Mouse (Mus musculus) embryonic facial prominence, embryonic 11.5 days (tissue): ENCODE measurements around the gene Atp2b2. TPM values are rescaled to one million over a fixed set of nuclear protein-coding genes. Genes with fewer than 3 reads are reported as not detected.
A peak's percentile ranks its signal among the peaks of the same experiment; 100 is the strongest.

Source experiments
- ATAC-seq: fragments of 200-750 bp; cut with Nextera tagmentation; replicated peaks from 2 replicates; pipeline ENCODE4 v1.8.0; 2017; ENCODE audit warnings: low read depth; ENCODE audit not compliant: insufficient number of reproducible peaks, low FRiP score, low TSS enrichment
- DNase-seq: peaks from one replicate; pipeline ENCODE4 v3.0.0-alpha.2; 2015; ENCODE audit warnings: low spot score
- H3K27ac ChIP-seq: fragments of 300-500 bp; sonication (generic); replicated peaks from 2 replicates; pipeline ENCODE4 v1.5.1; 2014; ENCODE audit warnings: mild to moderate bottlenecking, low read depth, low read length, control low read depth
- H3K27me3 ChIP-seq: fragments of 300-500 bp; sonication (generic); 2 replicates; pipeline ENCODE4 v1.6.1; 2014; ENCODE audit warnings: mild to moderate bottlenecking, low read length, moderate library complexity, mixed read lengths; ENCODE audit not compliant: control insufficient read depth, insufficient read depth
- H3K36me3 ChIP-seq: fragments of 300-500 bp; sonication (generic); replicated peaks from 2 replicates; pipeline ENCODE4 v1.6.1; 2014; ENCODE audit warnings: low read depth, mild to moderate bottlenecking, low read length, moderate library complexity, mixed read lengths; ENCODE audit not compliant: control insufficient read depth, insufficient read depth
- H3K4me1 ChIP-seq: fragments of 300-500 bp; sonication (generic); 2 replicates; pipeline ENCODE4 v1.6.1; 2014; ENCODE audit warnings: low read length, mixed read lengths; ENCODE audit not compliant: control insufficient read depth, insufficient read depth
- H3K4me2 ChIP-seq: fragments of 300-500 bp; sonication (generic); 2 replicates; pipeline ENCODE4 v1.6.1; 2014; ENCODE audit warnings: low read depth, mild to moderate bottlenecking, control low read depth, low read length, moderate library complexity
- H3K4me3 ChIP-seq: fragments of 300-500 bp; sonication (generic); 2 replicates; pipeline ENCODE4 v1.5.1; 2014; ENCODE audit warnings: low read depth, low read length, control low read depth
- H3K9ac ChIP-seq: fragments of 300-500 bp; sonication (generic); replicated peaks from 2 replicates; pipeline ENCODE4 v1.6.1; 2014; ENCODE audit warnings: mild to moderate bottlenecking, control low read depth, low read length
- H3K9me3 ChIP-seq: fragments of 300-500 bp; sonication (generic); replicated peaks from 2 replicates; pipeline ENCODE4 v1.6.1; 2016; ENCODE audit warnings: mild to moderate bottlenecking, low read length, inconsistent platforms, mixed read lengths; ENCODE audit not compliant: control insufficient read depth
- WGBS: fragments of 180-500 bp; shearing (Covaris S2); extraction: QIAGEN DNeasy Blood & Tissue Kit; methylation state at CpG from one replicate; pipeline ENCODE4 v1.1.7; 2014; 5-methylcytosine and 5-hydroxymethylcytosine counted together
- polyA plus RNA-seq: library from polyadenylated mRNA; unstranded; fragments of >200 nt; fragmentation: Nextera tagmentation; extraction: Ambion mirVana; gene quantifications from 2 replicates; pipeline ENCODE4 v1.2.1, GENCODE M21; 2014

Gene Atp2b2
- polyA plus RNA-seq, 1 experiment from 2014 or later, result 0.95 TPM

GRCm38 (mm10) chr6:114041911-114042284, 515 bp downstream of the Atp2b2 start:
- no peak for ATAC-seq
- no peak overlapping the region for H3K27ac ChIP-seq
- peak; percentile 9 for DNase-seq
- peaks cover 31% of the 10 kb centered on the region for H3K27me3 ChIP-seq
- peak overlapping the region; percentile 42 for H3K4me3 ChIP-seq
- H3K36me3 ChIP-seq, result no peaks in the 10 kb centered on the region
- WGBS, result 2% methylated on average over 18 of the region's 52 CpGs
- H3K9me3 ChIP-seq, result no peaks in the 10 kb centered on the region
- no peaks in the 10 kb centered on the region for H3K4me1 ChIP-seq
- H3K4me2 ChIP-seq, result peak overlapping the region; percentile 96
- H3K9ac ChIP-seq, result peak overlapping the region; percentile 55

GRCm38 (mm10) chr6:114041097-114041910, 1.1 kb downstream of the Atp2b2 start:
- DNase-seq (peak; percentile 13), ATAC-seq (no peak; the same call in 1 of the 2 replicates)
- Histone ChIP-seq H3K4me3 (peak overlapping the region; percentile 42), H3K4me2 (peak overlapping the region; percentile 96), H3K27ac (no peak overlapping the region), H3K9ac (peak overlapping the region; percentile 55), H3K9me3 (no peaks in the 10 kb centered on the region), H3K4me1 (no peaks in the 10 kb centered on the region), H3K27me3 (peaks cover 31% of the 10 kb centered on the region), H3K36me3 (no peaks in the 10 kb centered on the region)
- under 1% methylated on average over 31 of the region's 39 CpGs for WGBS

GRCm38 (mm10) chr6:114035704-114036103, 6.7 kb downstream of the Atp2b2 start:
- Histone ChIP-seq H3K4me3 (no peak overlapping the region), H3K4me1 (no peaks in the 10 kb centered on the region), H3K9ac (no peak overlapping the region), H3K4me2 (no peak overlapping the region), H3K27me3 (peaks cover 7% of the 10 kb centered on the region), H3K27ac (no peak overlapping the region), H3K9me3 (no peaks in the 10 kb centered on the region), H3K36me3 (no peaks in the 10 kb centered on the region)
- 58% methylated on average over 3 of the region's 3 CpGs for WGBS
- DNase-seq (no peak), ATAC-seq (no peak)

- 84% methylated on average over 8 of the region's 8 CpGs for WGBS
- Histone ChIP-seq H3K27ac (no peak overlapping the region), H3K36me3 (no peaks in the 10 kb centered on the region), H3K4me3 (no peak overlapping the region), H3K4me2 (no peak overlapping the region), H3K27me3 (no peaks in the 10 kb centered on the region), H3K9ac (no peak overlapping the region), H3K4me1 (no peaks in the 10 kb centered on the region), H3K9me3 (no peaks in the 10 kb centered on the region)
- ATAC-seq, result no peak
- no peak for DNase-seq
Observed at GRCm38 (mm10) chr6:114032822-114033221, 9.6 kb downstream of the Atp2b2 start.

- ATAC-seq (no peak), DNase-seq (no peak)
- 70% methylated on average over 2 of the region's 2 CpGs for WGBS
- no peak overlapping the region for H3K27ac ChIP-seq
- H3K4me2 ChIP-seq, result no peak overlapping the region
- no peaks in the 10 kb centered on the region for H3K27me3 ChIP-seq
- H3K36me3 ChIP-seq, result no peaks in the 10 kb centered on the region
- H3K9me3 ChIP-seq, result no peaks in the 10 kb centered on the region
- H3K4me3 ChIP-seq, result no peak overlapping the region
- H3K4me1 ChIP-seq, result no peaks in the 10 kb centered on the region
- H3K9ac ChIP-seq, result no peak overlapping the region
Observed at GRCm38 (mm10) chr6:114023794-114024193, 18.6 kb downstream of the Atp2b2 start.

GRCm38 (mm10) chr6:114022104-114022503, 20.3 kb downstream of the Atp2b2 start:
- H3K27me3 ChIP-seq, result no peaks in the 10 kb centered on the region
- ATAC-seq (no peak), DNase-seq (no peak)
- H3K4me1 ChIP-seq, result no peaks in the 10 kb centered on the region
- H3K36me3 ChIP-seq, result no peaks in the 10 kb centered on the region
- WGBS, result 81% methylated on average over 9 of the region's 9 CpGs
- no peak overlapping the region for H3K9ac ChIP-seq
- H3K4me2 ChIP-seq, result no peak overlapping the region
- H3K4me3 ChIP-seq, result no peak overlapping the region
- no peak overlapping the region for H3K27ac ChIP-seq
- H3K9me3 ChIP-seq, result no peaks in the 10 kb centered on the region

- no peak overlapping the region for H3K27ac ChIP-seq
- no peaks in the 10 kb centered on the region; the same call in 1 of the 2 replicates for H3K4me1 ChIP-seq
- no peak overlapping the region for H3K4me3 ChIP-seq
- WGBS, result 78% methylated on average over 5 of the region's 5 CpGs
- H3K36me3 ChIP-seq, result no peaks in the 10 kb centered on the region
- DNase-seq, result no peak
- no peak overlapping the region for H3K4me2 ChIP-seq
- no peaks in the 10 kb centered on the region for H3K27me3 ChIP-seq
- ATAC-seq, result no peak
- no peak overlapping the region for H3K9ac ChIP-seq
- H3K9me3 ChIP-seq, result no peaks in the 10 kb centered on the region
Observed at GRCm38 (mm10) chr6:114013801-114014200, 28.6 kb downstream of the Atp2b2 start.

- H3K9ac ChIP-seq, result no peak overlapping the region
- no peak overlapping the region for H3K4me2 ChIP-seq
- WGBS, result 14% methylated on average over 9 of the region's 9 CpGs
- DNase-seq (peak; percentile 4), ATAC-seq (no peak; the same call in 1 of the 2 replicates)
- no peaks in the 10 kb centered on the region for H3K36me3 ChIP-seq
- no peak overlapping the region for H3K27ac ChIP-seq
- H3K4me1 ChIP-seq, result no peaks in the 10 kb centered on the region; the same call in 1 of the 2 replicates
- no peaks in the 10 kb centered on the region for H3K9me3 ChIP-seq
- H3K27me3 ChIP-seq, result no peaks in the 10 kb centered on the region
- H3K4me3 ChIP-seq, result no peak overlapping the region
Observed at GRCm38 (mm10) chr6:114012834-114013233, 29.6 kb downstream of the Atp2b2 start.
